18 mouse cellular contexts compared by ENCODE assay signal in genomic region chr10:76632630-76633029, GRCm38 (mm10). TPM values are rescaled to one million over a fixed set of nuclear protein-coding genes. Genes with fewer than 3 reads are reported as not detected.
A peak's percentile ranks its signal among the peaks of the same experiment; 100 is the strongest.
DNase-seq lines count a peak whose midpoint lies in the region; ATAC-seq lines count a peak whose summit lies in the region.
"Had no signal": no experiment of that assay in that cellular context is flagged by ENCODE, and none has a peak within 500 bp of the region (broad histone marks: within the 10 kb centered on the region; RNA-seq: fewer than 3 reads in every experiment).

No protein-coding gene starts in this region.

- no peak overlapping the region for H3K4me2 ChIP-seq in limb, embryonic 11.5 days (ENCODE audit: low read depth, severe bottlenecking)
- no peak overlapping the region for H3K4me2 ChIP-seq in forebrain, embryonic 11.5 days (ENCODE audit: low read depth, low read length, severe bottlenecking)
- no peak overlapping the region for H3K4me2 ChIP-seq in kidney, embryonic 14.5 days (replicated peaks; ENCODE audit: low read depth, low read length)
- H3K4me2 ChIP-seq: liver, embryonic 13.5 days had no signal

- no peak for ATAC-seq in limb, embryonic 11.5 days (ENCODE audit: insufficient number of reproducible peaks, low FRiP score, low TSS enrichment, low read depth)
- ATAC-seq in forebrain, embryonic 11.5 days (replicated peaks; ENCODE audit: low FRiP score) = no peak
- no peak for ATAC-seq in kidney, embryonic 14.5 days (ENCODE audit: low FRiP score, low TSS enrichment)

- H3K9ac ChIP-seq in limb, embryonic 11.5 days (ENCODE audit: low read length) = no peak overlapping the region
- H3K9ac ChIP-seq in forebrain, embryonic 11.5 days (ENCODE audit: low read length) = no peak overlapping the region
- no peak overlapping the region for H3K9ac ChIP-seq in kidney, embryonic 14.5 days (ENCODE audit: low read depth, low read length)
- H3K9ac ChIP-seq: liver, embryonic 13.5 days had no signal

- H3K36me3 ChIP-seq in heart, embryonic 10.5 days = no peaks in the 10 kb centered on the region
- no peaks in the 10 kb centered on the region for H3K36me3 ChIP-seq in limb, embryonic 11.5 days (ENCODE audit: control insufficient read depth, insufficient read depth, low read length)
- H3K36me3 ChIP-seq in forebrain, embryonic 11.5 days (ENCODE audit: control insufficient read depth, insufficient read depth, low read length) = no peaks in the 10 kb centered on the region
- H3K36me3 ChIP-seq in kidney, embryonic 14.5 days (ENCODE audit: control insufficient read depth, insufficient read depth, low read length) = no peaks in the 10 kb centered on the region
- H3K36me3 ChIP-seq: G1E; liver, embryonic 13.5 days had no signal

- no peak overlapping the region for H3K4me3 ChIP-seq in heart, embryonic 10.5 days
- no peak overlapping the region for H3K4me3 ChIP-seq in limb, embryonic 11.5 days (ENCODE audit: low read depth, low read length)
- H3K4me3 ChIP-seq in forebrain, embryonic 11.5 days (ENCODE audit: low read depth, low read length) = no peak overlapping the region
- H3K4me3 ChIP-seq in kidney, embryonic 14.5 days (ENCODE audit: low read length) = no peak overlapping the region
- H3K4me3 ChIP-seq: erythroblast, embryonic 14.5 days; liver, embryonic 13.5 days had no signal

- no peak overlapping the region for H3K27ac ChIP-seq in heart, embryonic 10.5 days
- H3K27ac ChIP-seq in limb, embryonic 11.5 days (replicated peaks; ENCODE audit: low read depth, low read length) = 0 out of 2 replicates have a peak overlapping the region, but pooled peaks have one; percentile 42
- H3K27ac ChIP-seq in forebrain, embryonic 11.5 days (ENCODE audit: low read depth, low read length) = no peak overlapping the region
- H3K27ac ChIP-seq in kidney, embryonic 14.5 days (ENCODE audit: low read depth, low read length) = no peak overlapping the region
- H3K27ac ChIP-seq: liver, embryonic 13.5 days had no signal

- H3K9me3 ChIP-seq in heart, embryonic 10.5 days = no peaks in the 10 kb centered on the region
- H3K9me3 ChIP-seq in limb, embryonic 11.5 days (ENCODE audit: control insufficient read depth, low read length) = no peaks in the 10 kb centered on the region
- no peaks in the 10 kb centered on the region for H3K9me3 ChIP-seq in forebrain, embryonic 11.5 days (ENCODE audit: control insufficient read depth, low read length)
- no peaks in the 10 kb centered on the region for H3K9me3 ChIP-seq in kidney, embryonic 14.5 days (ENCODE audit: control insufficient read depth, low read length)
- H3K9me3 ChIP-seq: G1E; liver, embryonic 13.5 days had no signal

- peaks cover 34% of the 10 kb centered on the region for H3K4me1 ChIP-seq in heart, embryonic 10.5 days
- H3K4me1 ChIP-seq in limb, embryonic 11.5 days (ENCODE audit: control insufficient read depth, insufficient read depth, low read length) = peaks cover 18% of the 10 kb centered on the region
- peaks cover 2% of the 10 kb centered on the region; the same call in 1 of the 2 replicates for H3K4me1 ChIP-seq in forebrain, embryonic 11.5 days (replicated peaks; ENCODE audit: control insufficient read depth, insufficient read depth, low read length)
- H3K4me1 ChIP-seq in kidney, embryonic 14.5 days (ENCODE audit: control insufficient read depth, insufficient read depth, low read length) = no peaks in the 10 kb centered on the region
- H3K4me1 ChIP-seq: liver, embryonic 13.5 days had no signal

- DNase-seq in heart, adult 11 months = peak; percentile 93
- DNase-seq in heart, embryonic 10.5 days (ENCODE audit: low spot score) = no peak
- DNase-seq in right cerebral cortex, adult 2 months (ENCODE audit: low spot score in 2 of 2) = peak; percentile 55 to 59
- DNase-seq in right cerebral cortex, postnatal 14 days = no peak
- no peak for DNase-seq in limb, embryonic 11.5 days (ENCODE audit: low spot score)
- DNase-seq in forebrain, embryonic 11.5 days (ENCODE audit: low spot score) = no peak
- no peak for DNase-seq in retina, postnatal 1 day
- DNase-seq: cerebellum, adult 9-10 months; gastrocnemius, postnatal 36 days; heart, postnatal 14 days; kidney, adult 11 months; liver, embryonic 13.5 days; spleen, adult 18-20 months; thymus, adult 18-20 months had no signal

- WGBS in heart, embryonic 10.5 days = 66% methylated on average over 8 of the region's 8 CpGs
- WGBS in limb, embryonic 11.5 days = 60% methylated on average over 8 of the region's 8 CpGs
- 86% methylated on average over 8 of the region's 8 CpGs for WGBS in forebrain, embryonic 11.5 days
- 70% methylated on average over 8 of the region's 8 CpGs for WGBS in kidney, embryonic 14.5 days

- no peaks in the 10 kb centered on the region; the same call in 1 of the 2 replicates for H3K27me3 ChIP-seq in heart, embryonic 10.5 days (ENCODE audit: insufficient read depth, poor library complexity, severe bottlenecking)
- H3K27me3 ChIP-seq in limb, embryonic 11.5 days (ENCODE audit: control insufficient read depth, insufficient read depth, low read length) = no peaks in the 10 kb centered on the region
- no peaks in the 10 kb centered on the region for H3K27me3 ChIP-seq in forebrain, embryonic 11.5 days (ENCODE audit: control insufficient read depth, insufficient read depth, low read length)
- no peaks in the 10 kb centered on the region for H3K27me3 ChIP-seq in kidney, embryonic 14.5 days (ENCODE audit: control insufficient read depth, insufficient read depth, low read length)
- H3K27me3 ChIP-seq: liver, embryonic 13.5 days had no signal

RNA-seq across cellular contexts. Expression of gene Col6a2, which starts 9.2 kb away (rescaled TPM):
- 17.1 and 19.7 TPM in 2 replicates for polyA plus RNA-seq in heart, embryonic 10.5 days (2016; fragmentation: Nextera tagmentation; extraction: Ambion mirVana)
- polyA plus RNA-seq in limb, embryonic 11.5 days (2014; fragmentation: Nextera tagmentation; extraction: Ambion mirVana) = 10.1 and 10.3 TPM in 2 replicates
- 9.6 and 12.3 TPM in 2 replicates for polyA plus RNA-seq in forebrain, embryonic 11.5 days (2014; fragmentation: Nextera tagmentation; extraction: Ambion mirVana)
- polyA plus RNA-seq in kidney, embryonic 14.5 days (2014; fragmentation: Nextera tagmentation; extraction: Ambion mirVana) = 19.8 and 22.0 TPM in 2 replicates
- polyA plus RNA-seq: erythroblast, embryonic 14.5 days; G1E had no signal

RNA-seq across cellular contexts. Expression of gene Ftcd, which starts 57.2 kb away (rescaled TPM):
- polyA plus RNA-seq in heart, embryonic 10.5 days (2016; fragmentation: Nextera tagmentation; extraction: Ambion mirVana) = 4.2 and 5.2 TPM in 2 replicates
- polyA plus RNA-seq in limb, embryonic 11.5 days (2014; fragmentation: Nextera tagmentation; extraction: Ambion mirVana) = not detected in 2 replicates
- polyA plus RNA-seq in forebrain, embryonic 11.5 days (2014; fragmentation: Nextera tagmentation; extraction: Ambion mirVana) = not detected in 2 replicates
- polyA plus RNA-seq in kidney, embryonic 14.5 days (2014; fragmentation: Nextera tagmentation; extraction: Ambion mirVana) = 0.28 and 0.46 TPM in 2 replicates
- polyA plus RNA-seq: erythroblast, embryonic 14.5 days; G1E; large intestine, adult 2 months had no signal

Comparison
In these comparisons a context has a peak if more than half of its experiments do, and no peak if none do; other contexts are left out.
1. DNase-seq: peak in heart, adult 11 months (single experiment) and right cerebral cortex, adult 2 months (2 of 2); none in heart, embryonic 10.5 days (single experiment), right cerebral cortex, postnatal 14 days (single experiment), limb, embryonic 11.5 days (single experiment), forebrain, embryonic 11.5 days (single experiment) and retina, postnatal 1 day (single experiment).